Mouse (Mus musculus): ENCODE measurements around the gene Slc24a4. TPM values are rescaled to one million over a fixed set of nuclear protein-coding genes. Genes with fewer than 3 reads are reported as not detected.

The Slc24a4 gene
- polyA plus RNA-seq, 1 experiment = 25.7 TPM

- no peak overlapping the region for H3K27ac ChIP-seq (ENCODE audit: insufficient read depth, low read length)
- no peak overlapping the region for H3K4me3 ChIP-seq (ENCODE audit: insufficient read depth, low read length)
- H3K4me1 ChIP-seq (ENCODE audit: control insufficient read depth, insufficient read depth, low read length) = no peaks in the 10 kb centered on the region
- TF ChIP-seq POLR2A (IDR thresholded peaks at IDR 0.05; ENCODE audit: extremely low read depth, insufficient read depth, low read length) = no peak
- TF ChIP-seq CTCF (IDR thresholded peaks at IDR 0.05; ENCODE audit: extremely low read depth, insufficient read depth, low read length) = no peak
These were observed 152.5 kb downstream of the Slc24a4 start for GRCm38 (mm10) chr12:102280867-102281503.

GRCm38 (mm10) chr12:102282126-102282525 lies 153.6 kb downstream of the Slc24a4 start:
- Histone ChIP-seq H3K4me1 (ENCODE audit: control insufficient read depth, insufficient read depth, low read length) (no peaks in the 10 kb centered on the region), H3K4me3 (ENCODE audit: insufficient read depth, low read length) (no peak overlapping the region), H3K27ac (ENCODE audit: insufficient read depth, low read length) (no peak overlapping the region)
- TF ChIP-seq CTCF (IDR thresholded peaks at IDR 0.05; ENCODE audit: extremely low read depth, insufficient read depth, low read length) (no peak), POLR2A (IDR thresholded peaks at IDR 0.05; ENCODE audit: extremely low read depth, insufficient read depth, low read length) (no peak)

GRCm38 (mm10) chr12:102282763-102283482 lies 154.4 kb downstream of the Slc24a4 start, which contains the start of gene Rin3:
TSS of gene Rin3 (plus strand) at chr12:102283048.
- TF ChIP-seq POLR2A (IDR thresholded peaks at IDR 0.05; ENCODE audit: extremely low read depth, insufficient read depth, low read length) = no peak
- no peak for TF ChIP-seq CTCF (IDR thresholded peaks at IDR 0.05; ENCODE audit: extremely low read depth, insufficient read depth, low read length)
- peak within 1 kb of the TSS; percentile 54 for H3K4me3 ChIP-seq (ENCODE audit: insufficient read depth, low read length)
- peak within 1 kb of the TSS; percentile 22 for H3K27ac ChIP-seq (ENCODE audit: insufficient read depth, low read length)
- no peaks in the 10 kb centered on the region for H3K4me1 ChIP-seq (ENCODE audit: control insufficient read depth, insufficient read depth, low read length)

GRCm38 (mm10) chr12:102283483-102284266 lies 155.1 kb downstream of the Slc24a4 start:
- H3K4me3 ChIP-seq (ENCODE audit: insufficient read depth, low read length) = peak overlapping the region; percentile 54
- no peaks in the 10 kb centered on the region for H3K4me1 ChIP-seq (ENCODE audit: control insufficient read depth, insufficient read depth, low read length)
- TF ChIP-seq POLR2A (IDR thresholded peaks at IDR 0.05; ENCODE audit: extremely low read depth, insufficient read depth, low read length) (no peak), CTCF (IDR thresholded peaks at IDR 0.05; ENCODE audit: extremely low read depth, insufficient read depth, low read length) (no peak)
- peak overlapping the region; percentile 22; the same call in 1 of the 2 replicates for H3K27ac ChIP-seq (ENCODE audit: insufficient read depth, low read length)

GRCm38 (mm10) chr12:102284267-102284610 lies 155.7 kb downstream of the Slc24a4 start:
- no peaks in the 10 kb centered on the region for H3K4me1 ChIP-seq (ENCODE audit: control insufficient read depth, insufficient read depth, low read length)
- H3K4me3 ChIP-seq (ENCODE audit: insufficient read depth, low read length) = 0 out of 2 replicates have a peak overlapping the region, but pooled peaks have one; percentile 54
- no peak for TF ChIP-seq CTCF (IDR thresholded peaks at IDR 0.05; ENCODE audit: extremely low read depth, insufficient read depth, low read length)
- H3K27ac ChIP-seq (ENCODE audit: insufficient read depth, low read length) = no peak overlapping the region

GRCm38 (mm10) chr12:102284618-102285159 lies 156.2 kb downstream of the Slc24a4 start:
- TF ChIP-seq CTCF (IDR thresholded peaks at IDR 0.05; ENCODE audit: extremely low read depth, insufficient read depth, low read length) (no peak), POLR2A (IDR thresholded peaks at IDR 0.05; ENCODE audit: extremely low read depth, insufficient read depth, low read length) (no peak)
- Histone ChIP-seq H3K4me3 (ENCODE audit: insufficient read depth, low read length) (no peak overlapping the region), H3K4me1 (ENCODE audit: control insufficient read depth, insufficient read depth, low read length) (no peaks in the 10 kb centered on the region), H3K27ac (ENCODE audit: insufficient read depth, low read length) (no peak overlapping the region)

- no peaks in the 10 kb centered on the region for H3K4me1 ChIP-seq (ENCODE audit: control insufficient read depth, insufficient read depth, low read length)
- no peak overlapping the region for H3K4me3 ChIP-seq (ENCODE audit: insufficient read depth, low read length)
- H3K27ac ChIP-seq (ENCODE audit: insufficient read depth, low read length) = no peak overlapping the region
- TF ChIP-seq CTCF (IDR thresholded peaks at IDR 0.05; ENCODE audit: extremely low read depth, insufficient read depth, low read length) (no peak), POLR2A (IDR thresholded peaks at IDR 0.05; ENCODE audit: extremely low read depth, insufficient read depth, low read length) (no peak)
These were observed 156.8 kb downstream of the Slc24a4 start for GRCm38 (mm10) chr12:102285318-102285717.

- Histone ChIP-seq H3K4me3 (ENCODE audit: insufficient read depth, low read length) (no peak overlapping the region), H3K27ac (ENCODE audit: insufficient read depth, low read length) (no peak overlapping the region), H3K4me1 (ENCODE audit: control insufficient read depth, insufficient read depth, low read length) (no peaks in the 10 kb centered on the region)
- TF ChIP-seq POLR2A (IDR thresholded peaks at IDR 0.05; ENCODE audit: extremely low read depth, insufficient read depth, low read length) = no peak
- no peak for TF ChIP-seq CTCF (IDR thresholded peaks at IDR 0.05; ENCODE audit: extremely low read depth, insufficient read depth, low read length)
These were observed 157.2 kb downstream of the Slc24a4 start for GRCm38 (mm10) chr12:102285779-102286178.

GRCm38 (mm10) chr12:102286681-102287414 lies 158.3 kb downstream of the Slc24a4 start:
- H3K4me3 ChIP-seq (ENCODE audit: insufficient read depth, low read length) = no peak overlapping the region
- no peak for TF ChIP-seq CTCF (IDR thresholded peaks at IDR 0.05; ENCODE audit: extremely low read depth, insufficient read depth, low read length)
- no peak for TF ChIP-seq POLR2A (IDR thresholded peaks at IDR 0.05; ENCODE audit: extremely low read depth, insufficient read depth, low read length)
- H3K4me1 ChIP-seq (ENCODE audit: control insufficient read depth, insufficient read depth, low read length) = no peaks in the 10 kb centered on the region
- no peak overlapping the region for H3K27ac ChIP-seq (ENCODE audit: insufficient read depth, low read length)

Measured in cortical plate, adult 2 months (tissue).